Mouse (Mus musculus): Measurements from ENCODE around the gene Slc35g2.

Slc35g2 gene

GRCm38 (mm10) chr9:100570626-100571233 is at the start of gene Slc35g2:
Slc35g2 (minus strand) TSS chr9:100571090.
- DNase-seq (ENCODE audit: low read depth, low spot score) = peak; percentile 20

GRCm38 (mm10) chr9:100616947-100617346 is 46.1 kb upstream of the Slc35g2 start:
- DNase-seq (ENCODE audit: low read depth, low spot score) = no peak

GRCm38 (mm10) chr9:100613501-100614071 is 42.7 kb upstream of the Slc35g2 start:
- no peak for DNase-seq (ENCODE audit: low read depth, low spot score)

GRCm38 (mm10) chr9:100605985-100606554 is 35.2 kb upstream of the Slc35g2 start:
- no peak for DNase-seq (ENCODE audit: low read depth, low spot score)

- no peak for DNase-seq (ENCODE audit: low read depth, low spot score)
Measured at GRCm38 (mm10) chr9:100605522-100605921, 34.6 kb upstream of the Slc35g2 start.

- DNase-seq (ENCODE audit: low read depth, low spot score) = no peak
Measured at GRCm38 (mm10) chr9:100603156-100603555, 32.3 kb upstream of the Slc35g2 start.

- no peak for DNase-seq (ENCODE audit: low read depth, low spot score)
Measured at GRCm38 (mm10) chr9:100602130-100602529, 31.2 kb upstream of the Slc35g2 start.

GRCm38 (mm10) chr9:100599761-100600328 is 29.0 kb upstream of the Slc35g2 start:
- no peak for DNase-seq (ENCODE audit: low read depth, low spot score)

- no peak for DNase-seq (ENCODE audit: low read depth, low spot score)
Measured at GRCm38 (mm10) chr9:100597546-100597945, 26.7 kb upstream of the Slc35g2 start, which contains the start of gene Stag1. Stag1 (plus strand) TSS chr9:100597798.

GRCm38 (mm10) chr9:100596317-100596716 is 25.4 kb upstream of the Slc35g2 start:
- DNase-seq (ENCODE audit: low read depth, low spot score) = peak; percentile 5

- DNase-seq (ENCODE audit: low read depth, low spot score) = no peak
Measured at GRCm38 (mm10) chr9:100590462-100590861, 19.6 kb upstream of the Slc35g2 start.

GRCm38 (mm10) chr9:100584031-100584430 is 13.1 kb upstream of the Slc35g2 start:
- DNase-seq (ENCODE audit: low read depth, low spot score) = no peak

- no peak for DNase-seq (ENCODE audit: low read depth, low spot score)
Measured at GRCm38 (mm10) chr9:100582883-100583575, 12.1 kb upstream of the Slc35g2 start.

GRCm38 (mm10) chr9:100581543-100582492 is 10.9 kb upstream of the Slc35g2 start:
- DNase-seq (ENCODE audit: low read depth, low spot score) = no peak

- DNase-seq (ENCODE audit: low read depth, low spot score) = no peak
Measured at GRCm38 (mm10) chr9:100580196-100580740, 9.4 kb upstream of the Slc35g2 start.

GRCm38 (mm10) chr9:100573942-100574341 is 3.1 kb upstream of the Slc35g2 start:
- no peak for DNase-seq (ENCODE audit: low read depth, low spot score)

- no peak for DNase-seq (ENCODE audit: low read depth, low spot score)
Measured at GRCm38 (mm10) chr9:100573300-100573699, 2.4 kb upstream of the Slc35g2 start.

GRCm38 (mm10) chr9:100571511-100571910 is 621 bp upstream of the Slc35g2 start:
- DNase-seq (ENCODE audit: low read depth, low spot score) = no peak

- peak; percentile 26 for DNase-seq (ENCODE audit: low read depth, low spot score)
Measured at GRCm38 (mm10) chr9:100569798-100570625, 878 bp downstream of the Slc35g2 start.
